Mouse (Mus musculus) liver, adult 2 months (tissue): ENCODE measurements around the gene Atp5j2. TPM values are rescaled to one million over a fixed set of nuclear protein-coding genes. Genes with fewer than 3 reads are reported as not detected.
"Not testable (repeated sequence)": the region's sequence is repeated elsewhere in the genome, so short reads cannot be mapped to it uniquely, and the experiment has no call there.

Experiments used
- DNase-seq: peaks from one replicate; pipeline ENCODE4 v3.0.0-alpha.2; 2011; ENCODE audit warnings: low read depth, low spot score; ENCODE audit errors: extremely low read depth
- H3K27ac ChIP-seq: fragments of 200-500 bp; replicated peaks from 2 replicates; pipeline ENCODE4 v1.5.1; 2012; ENCODE audit warnings: low read depth, mild to moderate bottlenecking, control low read depth, inconsistent platforms, low read length; ENCODE audit not compliant: insufficient read depth
- H3K27me3 ChIP-seq: fragments of 200-500 bp; 2 replicates; pipeline ENCODE4 v1.6.1; 2012; ENCODE audit warnings: mild to moderate bottlenecking, moderate library complexity, low read length, inconsistent platforms; ENCODE audit not compliant: control insufficient read depth, insufficient read depth
- H3K36me3 ChIP-seq: fragments of 200-500 bp; 2 replicates; pipeline ENCODE4 v1.6.1; 2012; ENCODE audit warnings: low read length, inconsistent platforms; ENCODE audit not compliant: control insufficient read depth, insufficient read depth
- H3K4me1 ChIP-seq: fragments of 200-500 bp; 2 replicates; pipeline ENCODE4 v1.6.1; 2011; ENCODE audit warnings: low read length; ENCODE audit not compliant: control insufficient read depth, insufficient read depth
- H3K4me3 ChIP-seq: fragments of 200-500 bp; 2 replicates; pipeline ENCODE4 v1.5.1; 2011; ENCODE audit warnings: low read depth, mild to moderate bottlenecking, control low read depth, low read length, moderate library complexity; ENCODE audit not compliant: insufficient read depth
- H3K79me2 ChIP-seq: fragments of 200-500 bp; 2 replicates; pipeline ENCODE4 v1.6.1; 2012; ENCODE audit warnings: inconsistent platforms, mild to moderate bottlenecking, low read length, moderate library complexity; ENCODE audit not compliant: control insufficient read depth, insufficient read depth
- H3K9ac ChIP-seq: fragments of 200-500 bp; 2 replicates; pipeline ENCODE4 v1.6.1; 2012; ENCODE audit warnings: low read depth, mild to moderate bottlenecking, control low read depth, inconsistent platforms, low read length
- CTCF ChIP-seq: fragments of 200-500 bp; IDR thresholded peaks from 2 replicates; pipeline ENCODE4 v1.5.1; 2011; ENCODE audit warnings: low read depth, low read length, control low read depth
- POLR2A ChIP-seq: fragments of 200-500 bp; IDR thresholded peaks from 2 replicates; pipeline ENCODE4 v1.6.1; 2011; ENCODE audit warnings: low read length, control low read depth; ENCODE audit not compliant: insufficient read depth; ENCODE audit errors: extremely low read depth
- WGBS: fragments of 180-500 bp; shearing (Covaris S2); methylation state at CpG from one replicate; pipeline ENCODE4 v1.1.7; 2018; 5-methylcytosine and 5-hydroxymethylcytosine counted together
- polyA plus RNA-seq: library from polyadenylated mRNA; depleted of rRNA; stranded (reverse); fragments of >200 nt; gene quantifications from 2 replicates; pipeline ENCODE4 v1.2.3, GENCODE M21; 2012
- total RNA-seq: library from RNA; depleted of rRNA; stranded (reverse); fragments of >200 nt; gene quantifications from 2 replicates; pipeline ENCODE4 v1.2.3, GENCODE M21; 2014

Gene Atp5j2
- total and polyA plus RNA-seq, 2 experiments: 171 to 332 TPM

DNA sequence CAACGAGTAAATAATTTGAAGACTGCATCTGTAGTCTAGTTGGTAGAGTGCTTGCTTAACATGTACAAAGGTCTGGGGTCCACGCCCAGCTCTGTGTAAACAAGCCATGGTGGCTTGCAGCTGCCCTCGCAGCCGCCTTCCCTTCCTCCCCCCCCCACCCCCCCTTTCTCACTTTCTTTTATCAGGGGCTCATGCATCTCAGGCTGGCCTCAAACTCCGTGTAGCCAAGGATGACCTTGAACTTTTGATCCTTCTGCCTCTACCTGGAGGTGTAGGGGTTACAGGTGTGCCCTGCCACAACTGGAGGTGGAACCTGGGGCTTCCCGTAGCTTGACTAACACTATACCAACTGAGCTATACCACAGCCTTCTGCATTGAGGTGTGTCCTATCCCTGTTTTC is 25.9 kb upstream of the Atp5j2 start:
- peak; percentile 77 for DNase-seq
- peak overlapping the region; percentile 88 for H3K27ac ChIP-seq
- 28% methylated on average over 6 of the region's 6 CpGs for WGBS

DNA sequence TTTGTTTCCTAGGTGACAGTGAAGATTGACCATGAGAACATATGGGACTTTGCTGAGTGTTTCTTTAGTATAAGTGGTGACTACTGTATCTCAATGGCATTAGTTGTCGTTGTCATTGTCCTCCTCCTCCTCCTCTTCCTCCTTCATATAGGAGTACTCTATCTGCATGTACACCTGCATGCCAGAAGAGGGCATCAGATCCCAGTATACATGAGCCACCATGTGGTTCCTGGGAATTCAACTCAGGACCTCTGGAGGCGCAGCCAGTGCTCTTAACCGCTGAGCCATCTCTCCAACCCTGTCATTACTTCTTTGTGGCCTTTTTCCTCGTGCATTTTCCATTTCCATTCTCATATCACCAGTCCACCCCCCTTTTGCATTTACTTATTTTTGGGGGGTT is 22.8 kb upstream of the Atp5j2 start:
- H3K4me1 ChIP-seq: peaks cover 15% of the 10 kb centered on the region
- H3K36me3 ChIP-seq: peaks cover 9% of the 10 kb centered on the region
- WGBS: 43% methylated on average over 4 of the region's 4 CpGs
- H3K27me3 ChIP-seq: no peaks in the 10 kb centered on the region
- no peak overlapping the region for H3K4me3 ChIP-seq
- DNase-seq: peak; percentile 60
- TF ChIP-seq CTCF (peak; percentile 43), POLR2A (no peak)
- no peak overlapping the region for H3K27ac ChIP-seq
- H3K79me2 ChIP-seq: 0 out of 2 replicates have a peak, but pooled peaks cover 5% of the 10 kb centered on the region
- no peak overlapping the region for H3K9ac ChIP-seq

More for the DNA sequence above, 25.9 kb upstream of the Atp5j2 start:
- TF ChIP-seq CTCF: no peak
- no peak for TF ChIP-seq POLR2A
- H3K36me3 ChIP-seq: peaks cover 5% of the 10 kb centered on the region
- no peaks in the 10 kb centered on the region for H3K79me2 ChIP-seq
- peak overlapping the region; percentile 50 for H3K9ac ChIP-seq
- no peak overlapping the region for H3K4me3 ChIP-seq
- H3K4me1 ChIP-seq: peaks cover 24% of the 10 kb centered on the region
- no peaks in the 10 kb centered on the region for H3K27me3 ChIP-seq

DNA sequence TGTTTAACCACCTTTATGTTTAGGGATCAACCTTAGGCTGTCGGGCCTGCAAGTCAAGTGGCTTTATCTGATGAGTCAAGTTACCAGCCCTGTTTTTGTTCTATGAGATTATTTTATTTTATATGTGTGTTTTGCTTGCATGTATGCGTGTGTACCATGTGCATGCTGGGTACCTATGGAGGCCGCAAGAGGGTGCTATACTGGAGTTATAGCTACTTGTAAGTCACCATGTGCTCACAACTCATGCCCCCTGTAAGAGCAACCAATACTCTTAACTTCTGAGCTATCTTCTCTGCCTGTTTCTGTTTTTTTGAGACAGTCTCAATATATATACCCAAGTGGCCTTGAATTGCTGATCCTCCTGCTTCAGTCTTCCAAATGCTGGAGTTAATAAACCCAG is 21.6 kb upstream of the Atp5j2 start:
- Histone ChIP-seq H3K36me3 (peaks cover 14% of the 10 kb centered on the region), H3K27ac (no peak overlapping the region), H3K4me1 (peaks cover 7% of the 10 kb centered on the region), H3K79me2 (peaks cover 5% of the 10 kb centered on the region; the same call in 1 of the 2 replicates), H3K9ac (no peak overlapping the region), H3K27me3 (no peaks in the 10 kb centered on the region), H3K4me3 (no peak overlapping the region)
- 91% methylated on average over 3 of the region's 3 CpGs for WGBS
- TF ChIP-seq POLR2A: no peak
- TF ChIP-seq CTCF: no peak
- no peak for DNase-seq

DNA sequence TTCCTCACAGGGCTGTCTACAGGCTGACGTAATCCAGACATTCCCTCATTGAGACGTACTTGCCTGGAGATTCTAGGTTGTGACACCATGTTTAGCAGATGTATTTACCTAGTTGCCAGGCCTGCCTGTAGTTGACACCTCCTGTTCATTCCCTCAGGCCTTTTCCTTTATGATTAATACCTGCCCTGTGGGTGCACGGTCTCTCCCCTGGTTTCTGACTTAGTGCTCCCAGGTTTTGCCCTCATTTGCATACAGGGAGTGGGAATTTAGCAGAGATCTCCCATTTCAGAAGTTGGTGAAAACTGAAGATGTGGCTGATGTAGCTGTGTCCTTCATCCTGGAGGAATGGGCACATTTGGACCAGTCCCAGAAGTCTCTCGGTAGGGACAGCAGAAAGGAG is 20.4 kb upstream of the Atp5j2 start:
- WGBS: 94% methylated on average over 4 of the region's 4 CpGs
- Histone ChIP-seq H3K79me2 (peaks cover 5% of the 10 kb centered on the region; the same call in 1 of the 2 replicates), H3K36me3 (peaks cover 16% of the 10 kb centered on the region), H3K27ac (no peak overlapping the region), H3K4me1 (no peaks in the 10 kb centered on the region), H3K9ac (no peak overlapping the region), H3K4me3 (no peak overlapping the region), H3K27me3 (no peaks in the 10 kb centered on the region)
- DNase-seq: no peak
- TF ChIP-seq CTCF: no peak
- TF ChIP-seq POLR2A: no peak

DNA sequence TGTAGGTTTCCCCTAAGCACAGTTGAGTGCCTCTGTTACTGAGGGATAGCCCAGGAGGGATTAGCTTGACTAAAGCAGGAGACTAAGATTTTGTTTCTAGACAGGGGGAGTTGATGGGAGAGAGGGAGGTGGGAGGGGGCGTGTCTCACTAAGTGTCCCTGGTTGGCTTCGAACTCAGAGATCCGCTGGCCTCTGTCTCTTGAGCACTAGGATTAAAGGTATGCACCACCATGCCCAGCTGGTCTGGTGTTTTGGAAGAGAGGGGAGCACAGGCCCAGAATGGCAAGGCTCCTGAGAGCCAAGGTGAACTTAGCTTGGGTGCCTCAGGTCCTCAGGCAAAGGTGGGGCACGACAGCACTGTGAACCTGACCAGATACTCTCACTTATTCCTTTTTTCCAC is 19.5 kb upstream of the Atp5j2 start:
- no peaks in the 10 kb centered on the region for H3K27me3 ChIP-seq
- 98% methylated on average over 4 of the region's 4 CpGs for WGBS
- peaks cover 16% of the 10 kb centered on the region for H3K36me3 ChIP-seq
- H3K4me3 ChIP-seq: no peak overlapping the region
- no peak overlapping the region for H3K9ac ChIP-seq
- H3K79me2 ChIP-seq: peaks cover 8% of the 10 kb centered on the region; the same call in 1 of the 2 replicates
- no peaks in the 10 kb centered on the region for H3K4me1 ChIP-seq
- H3K27ac ChIP-seq: no peak overlapping the region
- no peak for DNase-seq
- TF ChIP-seq CTCF (no peak), POLR2A (no peak)

DNA sequence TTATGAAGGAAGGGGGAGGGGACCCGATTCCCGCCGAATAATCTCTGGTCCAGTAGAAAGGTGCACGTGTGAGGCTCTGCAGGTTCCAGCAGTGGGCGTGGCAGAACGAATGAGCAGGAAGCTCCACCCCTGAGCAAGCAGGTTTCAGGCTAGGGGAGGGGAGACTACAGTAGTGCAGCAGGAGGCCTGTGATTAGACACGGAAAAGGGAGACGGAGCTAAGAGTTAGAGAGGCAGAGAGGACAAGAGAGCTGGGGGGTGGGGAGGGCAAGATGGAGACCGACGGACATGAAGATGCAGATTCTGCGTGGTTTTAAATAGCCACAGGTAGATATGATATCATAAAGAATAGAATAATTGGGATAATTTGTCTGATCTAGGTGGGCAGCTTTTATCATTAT is 16.5 kb upstream of the Atp5j2 start:
- not testable (repeated sequence) for DNase-seq, H3K27me3 ChIP-seq, H3K79me2 ChIP-seq, H3K27ac ChIP-seq, H3K9ac ChIP-seq, H3K4me3 ChIP-seq, H3K4me1 ChIP-seq
- H3K36me3 ChIP-seq: peaks cover 16% of the 10 kb centered on the region
- WGBS: 60% methylated on average over 11 of the region's 11 CpGs
